Mouse (Mus musculus) C2C12 (cell line): ENCODE data around the gene Fxyd7. TPM values are rescaled to one million over a fixed set of nuclear protein-coding genes. Genes with fewer than 3 reads are reported as not detected.

Experiments used
- H3K27me3 ChIP-seq: one replicate; pipeline ENCODE4 v1.6.1; 2011; ENCODE audit not compliant: control insufficient read depth, insufficient read depth, insufficient read length
- H3K36me3 ChIP-seq: one replicate; pipeline ENCODE4 v1.6.1; 2011; ENCODE audit not compliant: control insufficient read depth, insufficient read depth
- H3K4me3 ChIP-seq: one replicate; pipeline ENCODE4 v1.5.1; 2011; ENCODE audit warnings: mild to moderate bottlenecking, control low read depth; ENCODE audit not compliant: poor library complexity, insufficient read depth, severe bottlenecking
- H3K79me2 ChIP-seq: one replicate; pipeline ENCODE4 v1.6.1; 2011; ENCODE audit not compliant: control insufficient read depth, insufficient read depth
- H3K79me3 ChIP-seq: one replicate; pipeline ENCODE4 v1.6.1; 2011; ENCODE audit warnings: low read depth, control low read depth
- H3ac ChIP-seq: one replicate; pipeline ENCODE3; 2011; ENCODE audit warnings: low read depth; ENCODE audit not compliant: control insufficient read depth, insufficient read length
- CEBPB ChIP-seq: IDR thresholded peaks from one replicate; pipeline ENCODE4 v1.6.1; 2011; ENCODE audit warnings: low read depth, mild to moderate bottlenecking, control low read depth, moderate library complexity
- CTCF ChIP-seq: IDR thresholded peaks from one replicate; pipeline ENCODE4 v1.5.1; 2011; ENCODE audit not compliant: control insufficient read depth, insufficient read depth, insufficient read length
- FOSL1 ChIP-seq: IDR thresholded peaks from one replicate; pipeline ENCODE4 v1.8.0; 2011; ENCODE audit warnings: mild to moderate bottlenecking, low read length; ENCODE audit not compliant: poor library complexity, insufficient read depth, severe bottlenecking
- MAX ChIP-seq: IDR thresholded peaks from one replicate; pipeline ENCODE4 v1.6.1; 2011; ENCODE audit warnings: mild to moderate bottlenecking, control low read depth
- MYOD1 ChIP-seq: IDR thresholded peaks from one replicate; pipeline ENCODE4 v1.6.1; 2011; ENCODE audit warnings: low read depth; ENCODE audit not compliant: control insufficient read depth, insufficient read length
- MYOG ChIP-seq: IDR thresholded peaks from one replicate; pipeline ENCODE4 v1.6.1; 2011; ENCODE audit not compliant: control insufficient read depth, insufficient read length; ENCODE audit errors: extremely low read depth
- USF1 ChIP-seq: IDR thresholded peaks from one replicate; pipeline ENCODE4 v1.6.1; 2011; ENCODE audit warnings: low read depth, mild to moderate bottlenecking, control low read depth, moderate library complexity
- polyA plus RNA-seq: library from polyadenylated mRNA; unstranded; fragments of >200 nt; fragmentation: generic; extraction: Trizol; gene quantifications from one replicate; pipeline ENCODE4 v1.2.1, GENCODE M21; 2012; ENCODE audit warnings: missing spikeins

Fxyd7 gene
- polyA plus RNA-seq, 1 experiment: not detected

DNA sequence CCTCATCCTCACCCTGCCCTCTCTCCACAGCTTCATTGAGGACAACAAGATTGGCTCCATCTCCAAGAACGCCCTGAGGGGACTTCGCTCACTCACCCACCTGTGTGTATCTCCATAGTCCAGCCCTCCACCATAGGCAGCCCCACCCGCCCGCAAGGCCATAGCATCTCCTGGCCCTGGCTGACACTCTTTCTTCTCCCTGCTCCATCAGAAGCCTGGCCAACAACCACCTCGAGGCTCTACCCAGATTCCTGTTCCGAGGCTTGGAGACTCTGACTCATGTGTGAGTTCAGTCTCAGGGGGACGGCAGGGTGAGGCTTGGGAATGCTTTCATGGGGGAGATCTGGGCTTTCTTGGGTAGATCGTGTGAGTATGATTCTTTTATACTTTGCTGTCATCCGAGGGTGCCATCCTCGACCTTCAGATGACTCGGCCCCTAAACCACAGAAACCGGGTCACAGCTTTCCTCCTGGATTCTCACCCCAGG is 11.8 kb upstream of the Fxyd7 start:
- no peak overlapping the region for H3K4me3 ChIP-seq
- peaks cover 4% of the 10 kb centered on the region for H3K27me3 ChIP-seq
- H3K36me3 ChIP-seq: no peaks in the 10 kb centered on the region
- H3K79me3 ChIP-seq: no peaks in the 10 kb centered on the region
- H3ac ChIP-seq: no peak overlapping the region
- TF ChIP-seq MYOG (no peak), USF1 (no peak), MAX (no peak), CTCF (no peak), CEBPB (no peak), MYOD1 (no peak), FOSL1 (no peak)
- H3K79me2 ChIP-seq: no peaks in the 10 kb centered on the region

DNA sequence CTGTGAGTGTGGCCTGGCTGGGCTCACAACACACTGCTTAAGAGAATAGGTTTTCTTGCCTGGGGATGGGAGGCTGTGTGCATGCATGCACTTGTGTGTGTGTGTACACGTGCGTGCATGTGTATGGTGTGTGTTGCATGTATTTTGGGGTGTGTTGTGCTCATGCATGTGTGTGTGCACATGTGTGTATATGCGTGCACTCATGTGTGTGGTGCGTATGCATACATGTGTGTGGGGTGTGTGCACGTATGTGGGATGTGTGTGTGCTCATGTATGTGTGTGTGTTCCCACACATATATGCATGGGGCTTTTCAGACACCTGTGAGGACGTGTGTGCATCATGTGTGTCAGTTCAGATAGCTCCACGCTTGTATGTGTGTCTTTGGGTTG is 9.3 kb upstream of the Fxyd7 start:
- H3K36me3 ChIP-seq: no peaks in the 10 kb centered on the region
- TF ChIP-seq CEBPB (no peak), FOSL1 (no peak), CTCF (no peak), USF1 (no peak), MYOG (no peak), MYOD1 (no peak), MAX (no peak)
- H3K79me2 ChIP-seq: no peaks in the 10 kb centered on the region
- H3ac ChIP-seq: no peak overlapping the region
- no peaks in the 10 kb centered on the region for H3K79me3 ChIP-seq
- H3K27me3 ChIP-seq: peaks cover 3% of the 10 kb centered on the region
- H3K4me3 ChIP-seq: no peak overlapping the region

DNA sequence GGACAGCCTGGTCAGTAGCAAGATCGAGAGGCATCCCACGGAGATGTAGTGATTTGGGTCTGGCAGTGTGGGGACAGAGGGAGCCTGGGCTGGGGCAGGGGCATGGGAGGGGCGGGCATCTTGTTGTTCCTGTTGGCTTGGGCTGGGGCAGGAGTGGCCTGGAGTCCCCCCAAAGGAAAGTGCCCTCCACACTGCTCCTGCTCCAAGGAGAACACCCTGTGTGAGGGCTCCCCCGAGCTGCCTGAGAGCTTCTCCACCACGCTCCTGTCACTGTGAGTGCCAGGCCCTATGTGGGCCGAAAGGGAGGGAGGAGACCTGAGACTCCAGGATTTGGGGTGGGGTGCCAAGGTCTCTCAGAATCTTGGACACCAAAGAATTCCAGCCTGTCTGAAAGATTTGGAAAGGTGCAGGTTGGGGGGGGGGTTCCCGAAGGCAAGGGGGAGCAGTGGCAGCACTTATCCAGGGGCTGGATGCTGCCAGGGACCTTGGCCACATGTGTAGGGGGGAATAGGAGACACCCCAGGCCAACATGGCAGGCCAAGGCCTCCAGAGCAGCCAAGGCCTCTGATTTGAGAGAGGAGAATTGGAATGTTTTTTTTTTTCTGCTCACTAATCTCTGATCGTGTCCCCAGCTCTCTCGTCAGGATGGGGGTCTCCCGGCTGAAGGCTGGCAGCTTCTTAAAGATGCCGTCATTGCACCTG is 8.8 kb upstream of the Fxyd7 start:
- H3K4me3 ChIP-seq: no peak overlapping the region
- no peaks in the 10 kb centered on the region for H3K79me3 ChIP-seq
- H3K36me3 ChIP-seq: no peaks in the 10 kb centered on the region
- H3K79me2 ChIP-seq: no peaks in the 10 kb centered on the region
- no peak overlapping the region for H3ac ChIP-seq
- TF ChIP-seq MYOD1 (no peak), MYOG (no peak), CEBPB (no peak), USF1 (no peak), FOSL1 (no peak), CTCF (no peak), MAX (no peak)
- H3K27me3 ChIP-seq: peaks cover 3% of the 10 kb centered on the region

DNA sequence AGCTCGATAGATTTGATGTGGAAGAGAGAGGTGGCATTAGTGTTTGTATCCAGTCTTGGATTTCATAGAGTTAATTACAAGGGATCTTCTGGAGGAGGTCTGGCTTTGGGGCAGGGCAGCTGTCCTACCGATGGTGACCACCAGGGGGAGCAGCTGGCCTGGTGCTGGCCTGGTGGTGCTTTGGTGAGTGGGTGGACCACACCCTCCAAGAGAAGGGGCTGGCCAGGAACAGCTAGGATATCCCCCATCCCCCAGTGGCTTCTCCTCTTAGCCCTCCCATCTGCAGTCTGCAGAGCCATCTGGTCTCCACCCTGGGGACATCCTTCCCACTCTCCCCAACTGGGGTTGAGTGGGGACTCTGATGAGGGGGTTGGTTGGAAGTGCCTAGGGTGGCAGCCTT is 7.8 kb upstream of the Fxyd7 start, which contains the start of gene Lgi4:
TSS of gene Lgi4 (plus strand) at position 235 of the 400 bp plus-strand sequence.
- Histone ChIP-seq H3K27me3 (peaks cover 3% of the 10 kb centered on the region), H3K36me3 (no peaks in the 10 kb centered on the region), H3K79me2 (no peaks in the 10 kb centered on the region), H3K4me3 (no peak within 1 kb of the TSS), H3K79me3 (no peaks in the 10 kb centered on the region), H3ac (no peak within 1 kb of the TSS)
- no peak for TF ChIP-seq CEBPB
- TF ChIP-seq MAX: no peak
- peak; percentile 88 for TF ChIP-seq CTCF
- TF ChIP-seq USF1: no peak

DNA sequence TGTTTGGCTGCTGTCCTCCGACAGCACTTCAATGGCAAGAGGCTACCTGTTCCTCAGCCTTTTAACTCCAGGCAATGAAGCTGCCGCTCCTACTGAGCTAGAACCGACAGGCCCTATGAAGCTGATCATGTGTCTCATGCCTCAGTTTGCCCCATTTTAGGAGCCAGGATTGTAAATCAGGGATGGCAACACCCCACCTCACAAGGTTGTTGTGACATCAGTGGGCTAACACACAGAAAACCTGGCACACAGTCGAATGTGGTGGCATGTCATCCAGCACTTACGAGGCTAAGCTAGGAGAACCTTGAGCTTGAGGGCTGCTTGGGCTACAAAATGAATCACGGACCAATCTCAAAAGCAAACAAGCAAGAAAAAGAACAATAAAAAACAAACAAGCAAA is 6.9 kb upstream of the Fxyd7 start:
- H3K27me3 ChIP-seq: peaks cover 3% of the 10 kb centered on the region
- H3K36me3 ChIP-seq: no peaks in the 10 kb centered on the region
- H3K79me3 ChIP-seq: no peaks in the 10 kb centered on the region
- no peaks in the 10 kb centered on the region for H3K79me2 ChIP-seq
- TF ChIP-seq CTCF (no peak), MAX (no peak), MYOD1 (no peak), USF1 (no peak), FOSL1 (no peak)
- H3K4me3 ChIP-seq: no peak overlapping the region
- H3ac ChIP-seq: no peak overlapping the region

DNA sequence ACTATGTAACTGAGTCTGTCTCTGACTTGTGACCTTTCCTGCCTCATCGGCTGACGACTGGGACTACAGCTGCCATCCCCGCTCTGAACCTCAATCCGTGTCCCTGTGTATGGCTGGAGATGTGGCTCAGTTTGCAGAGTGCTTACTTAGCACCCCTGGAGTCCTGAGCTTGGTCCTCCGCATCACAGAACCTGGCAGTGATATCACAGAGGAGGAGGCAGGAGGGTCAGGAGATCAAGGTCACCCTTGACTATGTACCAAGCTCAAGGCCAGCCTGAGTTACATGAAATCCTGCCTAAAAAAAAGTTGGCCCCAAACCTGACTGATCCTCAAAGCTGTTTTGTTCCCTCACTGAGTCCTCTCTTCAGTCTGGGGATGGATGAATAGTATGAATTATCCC is 6.5 kb upstream of the Fxyd7 start:
- no peak for TF ChIP-seq USF1
- TF ChIP-seq MYOD1: no peak
- no peak for TF ChIP-seq FOSL1
- no peak for TF ChIP-seq MYOG
- TF ChIP-seq MAX: no peak
- TF ChIP-seq CTCF: no peak
- TF ChIP-seq CEBPB: no peak
- H3ac ChIP-seq: no peak overlapping the region
- no peaks in the 10 kb centered on the region for H3K79me3 ChIP-seq
- H3K36me3 ChIP-seq: no peaks in the 10 kb centered on the region
- H3K4me3 ChIP-seq: no peak overlapping the region
- no peaks in the 10 kb centered on the region for H3K79me2 ChIP-seq
- H3K27me3 ChIP-seq: peaks cover 3% of the 10 kb centered on the region
